Mouse (Mus musculus) cerebellum, adult 2 months (tissue): ENCODE results near the gene Dennd4c. TPM values are rescaled to one million over a fixed set of nuclear protein-coding genes. Genes with fewer than 3 reads are reported as not detected.

ENCODE experiments used
- DNase-seq, 2 experiments: peaks; one replicate each; pipeline ENCODE4 v3.0.0; 2021
- H3K27ac ChIP-seq: fragments of 200-500 bp; 2 replicates; pipeline ENCODE4 v1.5.1; 2012; ENCODE audit warnings: low read length, control low read depth, inconsistent platforms; ENCODE audit not compliant: insufficient read depth
- H3K27me3 ChIP-seq: fragments of 200-500 bp; 2 replicates; pipeline ENCODE4 v1.6.1; 2012; ENCODE audit warnings: inconsistent platforms, mild to moderate bottlenecking, low read length, moderate library complexity; ENCODE audit not compliant: control insufficient read depth, insufficient read depth
- H3K4me1 ChIP-seq: fragments of 200-500 bp; 2 replicates; pipeline ENCODE4 v1.6.1; 2011; ENCODE audit warnings: low read length; ENCODE audit not compliant: control insufficient read depth, insufficient read depth
- H3K4me3 ChIP-seq: fragments of 200-500 bp; replicated peaks from 2 replicates; pipeline ENCODE3; 2011; ENCODE audit warnings: mild to moderate bottlenecking, low read depth, low read length, control low read depth; ENCODE audit not compliant: insufficient read depth
- CTCF ChIP-seq: fragments of 200-500 bp; IDR thresholded peaks from 2 replicates; pipeline ENCODE4 v1.5.1; 2011; ENCODE audit warnings: low read depth, mild to moderate bottlenecking, control low read depth, low read length, moderate library complexity, borderline replicate concordance; ENCODE audit not compliant: insufficient read depth
- POLR2A ChIP-seq: fragments of 200-500 bp; IDR thresholded peaks from 2 replicates; pipeline ENCODE4 v1.6.1; 2011; ENCODE audit warnings: low read length, control low read depth, borderline replicate concordance; ENCODE audit not compliant: insufficient read depth
- WGBS: fragments of 180-500 bp; shearing (Covaris S2); methylation state at CpG from one replicate; pipeline ENCODE4 v1.1.7; 2018; 5-methylcytosine and 5-hydroxymethylcytosine counted together
- polyA plus RNA-seq: library from polyadenylated mRNA; depleted of rRNA; stranded (reverse); fragments of >200 nt; gene quantifications from 2 replicates; pipeline ENCODE4 v1.2.3, GENCODE M21; 2012

The Dennd4c gene
- polyA plus RNA-seq, 1 experiment = 9.1 TPM

- WGBS = 80% methylated on average over 5 of the region's 5 CpGs
- Histone ChIP-seq H3K27me3 (no peaks in the 10 kb centered on the region), H3K27ac (no peak overlapping the region), H3K4me3 (no peak overlapping the region), H3K4me1 (no peaks in the 10 kb centered on the region)
- TF ChIP-seq CTCF (no peak), POLR2A (no peak)
- no peak for DNase-seq
These were observed 8.9 kb upstream of the Dennd4c start for GRCm38 (mm10) chr4:86739308-86739993.

DNA sequence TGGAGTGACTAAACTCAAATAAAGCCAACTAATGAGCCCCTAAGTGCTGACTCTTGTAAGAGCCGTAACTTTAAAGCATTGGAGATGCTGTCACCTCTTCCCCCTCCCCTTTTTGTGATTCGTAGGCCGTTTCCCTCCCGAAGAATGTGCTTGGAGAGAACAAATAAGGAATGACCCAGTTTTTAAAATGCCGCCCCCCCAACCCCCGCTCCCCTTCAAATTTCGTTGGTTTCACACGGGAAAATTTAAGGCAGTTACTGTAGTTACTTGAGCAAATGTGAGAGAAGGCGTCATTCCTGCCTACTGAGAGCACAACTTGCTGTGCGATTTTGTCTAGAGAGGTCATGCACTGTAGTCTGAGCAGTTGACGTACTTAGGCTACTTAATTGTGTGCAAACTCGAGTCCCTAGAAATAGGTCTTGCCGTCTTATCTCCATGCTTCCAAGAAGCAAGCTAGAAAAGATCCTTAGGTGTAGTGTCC lies 1.0 kb downstream of the Dennd4c start:
- Histone ChIP-seq H3K4me1 (peaks cover 4% of the 10 kb centered on the region; the same call in 1 of the 2 replicates), H3K27me3 (no peaks in the 10 kb centered on the region), H3K27ac (peak overlapping the region; percentile 94), H3K4me3 (peak overlapping the region; percentile 80)
- TF ChIP-seq POLR2A (no peak), CTCF (no peak)
- peak in 1 of 2 experiments; percentile 26 for DNase-seq
- WGBS = 1% methylated on average over 13 of the region's 13 CpGs

- DNase-seq = no peak
These were observed 2.1 kb downstream of the Dennd4c start for GRCm38 (mm10) chr4:86750346-86750945.

DNA sequence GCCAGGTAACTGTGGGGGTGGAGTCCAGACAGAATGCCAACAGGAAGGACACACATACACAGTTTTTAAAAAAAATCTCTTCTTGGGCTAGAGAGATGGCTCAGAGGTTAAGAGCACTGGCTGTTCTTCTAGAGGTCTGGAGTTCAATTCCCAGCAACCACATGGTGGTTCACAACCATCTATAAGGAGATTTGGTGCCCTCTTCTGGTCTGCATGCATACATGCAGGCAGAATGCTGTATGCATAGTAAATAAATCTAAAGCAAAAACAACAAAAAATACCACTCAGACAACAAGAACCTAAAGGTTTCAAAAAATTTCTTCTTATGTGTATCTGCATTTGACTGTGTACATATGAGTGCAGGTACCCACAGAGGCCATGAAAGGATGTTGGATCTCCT lies 16.0 kb downstream of the Dennd4c start:
- Histone ChIP-seq H3K27ac (no peak overlapping the region), H3K27me3 (no peaks in the 10 kb centered on the region), H3K4me1 (no peaks in the 10 kb centered on the region), H3K4me3 (no peak overlapping the region)
- TF ChIP-seq CTCF (no peak), POLR2A (no peak)
- no peak for DNase-seq

More at GRCm38 (mm10) chr4:86750346-86750945, 2.1 kb downstream of the Dennd4c start:
- no peaks in the 10 kb centered on the region for H3K27me3 ChIP-seq
- peak overlapping the region; percentile 3 for H3K4me3 ChIP-seq
- TF ChIP-seq CTCF = no peak
- TF ChIP-seq POLR2A = no peak
- H3K4me1 ChIP-seq = peaks cover 4% of the 10 kb centered on the region; the same call in 1 of the 2 replicates
- no peak overlapping the region for H3K27ac ChIP-seq
- WGBS = 51% methylated on average over 10 of the region's 10 CpGs

GRCm38 (mm10) chr4:86777587-86777986 lies 29.2 kb downstream of the Dennd4c start:
- H3K27me3 ChIP-seq = no peaks in the 10 kb centered on the region
- WGBS = 84% methylated on average over 9 of the region's 9 CpGs
- no peak overlapping the region for H3K27ac ChIP-seq
- H3K4me3 ChIP-seq = no peak overlapping the region
- H3K4me1 ChIP-seq = no peaks in the 10 kb centered on the region
- no peak for DNase-seq
- TF ChIP-seq CTCF (no peak), POLR2A (no peak)

- peak in 1 of 2 experiments; percentile 15 for DNase-seq
- 56% methylated on average over 2 of the region's 2 CpGs for WGBS
- no peaks in the 10 kb centered on the region for H3K27me3 ChIP-seq
- no peak overlapping the region for H3K27ac ChIP-seq
- TF ChIP-seq CTCF (peak; percentile 53; the same call in 1 of the 2 replicates), POLR2A (no peak)
- H3K4me1 ChIP-seq = no peaks in the 10 kb centered on the region
- H3K4me3 ChIP-seq = no peak overlapping the region
These were observed 62.2 kb downstream of the Dennd4c start for GRCm38 (mm10) chr4:86810604-86811003.

- Histone ChIP-seq H3K4me3 (no peak overlapping the region), H3K4me1 (no peaks in the 10 kb centered on the region), H3K27ac (no peak overlapping the region), H3K27me3 (no peaks in the 10 kb centered on the region)
- TF ChIP-seq POLR2A (no peak), CTCF (no peak)
- WGBS = 96% methylated on average over 3 of the region's 3 CpGs
- DNase-seq = no peak
These were observed 66.5 kb downstream of the Dennd4c start for GRCm38 (mm10) chr4:86814850-86815249.

DNA sequence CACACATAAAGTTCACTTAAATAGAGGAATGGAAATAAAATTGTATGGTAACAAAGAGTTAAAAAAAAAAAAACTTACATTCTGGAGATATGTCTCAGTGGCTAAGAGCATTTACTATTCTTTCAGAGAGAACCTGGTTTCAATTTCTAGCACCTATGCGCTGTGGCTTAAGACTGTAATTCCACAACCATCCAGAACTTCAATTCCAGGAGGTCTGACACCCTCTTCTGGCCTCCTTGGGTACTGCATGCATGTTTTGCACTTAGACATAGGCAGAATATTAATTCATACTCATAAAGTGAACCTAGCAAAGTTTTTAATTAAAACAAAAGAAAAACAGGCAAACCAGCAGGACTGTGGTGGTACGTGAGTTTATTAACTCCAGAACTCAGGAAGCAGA lies 74.8 kb downstream of the Dennd4c start:
- peak; percentile 10 to 40 for DNase-seq
- Histone ChIP-seq H3K27me3 (no peaks in the 10 kb centered on the region), H3K4me1 (no peaks in the 10 kb centered on the region), H3K4me3 (no peak overlapping the region), H3K27ac (no peak overlapping the region)
- TF ChIP-seq CTCF = peak; percentile 45; the same call in 1 of the 2 replicates
- no peak for TF ChIP-seq POLR2A
- WGBS = 86% methylated on average over 2 of the region's 2 CpGs
